ENCODE assay signal across 18 mouse cellular contexts in genomic region chr11:120719841-120720376, GRCm38 (mm10). TPM values are rescaled to one million over a fixed set of nuclear protein-coding genes. Genes with fewer than 3 reads are reported as not detected.
DNase-seq lines count a peak whose midpoint lies in the region; ATAC-seq and TF ChIP-seq lines count a peak whose summit lies in the region.
"Had no signal": no experiment of that assay in that cellular context is flagged by ENCODE, and none has a peak within 500 bp of the region (broad histone marks: within the 10 kb centered on the region; RNA-seq: fewer than 3 reads in every experiment).

No protein-coding gene starts in this region.

- H3K4me1 ChIP-seq in heart, embryonic 10.5 days: peaks cover 29% of the 10 kb centered on the region
- H3K4me1 ChIP-seq in midbrain, embryonic 12.5 days: peaks cover 34% of the 10 kb centered on the region
- H3K4me1 ChIP-seq in midbrain, embryonic 14.5 days (ENCODE audit: control insufficient read depth, insufficient read depth, low read length): peaks cover 15% of the 10 kb centered on the region
- peaks cover 11% of the 10 kb centered on the region for H3K4me1 ChIP-seq in limb, embryonic 14.5 days (ENCODE audit: control insufficient read depth, insufficient read depth, low read length)

- peaks cover 49% of the 10 kb centered on the region for H3K36me3 ChIP-seq in heart, embryonic 10.5 days
- H3K36me3 ChIP-seq in midbrain, embryonic 12.5 days: peaks cover 42% of the 10 kb centered on the region
- H3K36me3 ChIP-seq in midbrain, embryonic 14.5 days (ENCODE audit: control insufficient read depth, insufficient read depth, low read length): peaks cover 37% of the 10 kb centered on the region
- peaks cover 36% of the 10 kb centered on the region for H3K36me3 ChIP-seq in limb, embryonic 14.5 days (ENCODE audit: control insufficient read depth, insufficient read depth, low read length)

- WGBS in heart, embryonic 10.5 days: 91% methylated on average over 13 of the region's 13 CpGs
- WGBS in midbrain, embryonic 12.5 days: 90% methylated on average over 13 of the region's 13 CpGs
- 84% methylated on average over 13 of the region's 13 CpGs for WGBS in midbrain, embryonic 14.5 days
- 91% methylated on average over 13 of the region's 13 CpGs for WGBS in limb, embryonic 14.5 days

- TF ChIP-seq POLR2A in limb, embryonic 14.5 days (IDR thresholded peaks at IDR 0.05; ENCODE audit: borderline replicate concordance, extremely low read depth, insufficient read depth, insufficient read length): no peak

- H3K9ac ChIP-seq in midbrain, embryonic 12.5 days (replicated peaks): no peak overlapping the region; the same call in 1 of the 2 replicates
- H3K9ac ChIP-seq in midbrain, embryonic 14.5 days (replicated peaks; ENCODE audit: low read length): no peak overlapping the region
- H3K9ac ChIP-seq in limb, embryonic 14.5 days (ENCODE audit: low read depth, low read length, severe bottlenecking): no peak overlapping the region
- H3K9ac ChIP-seq: liver, embryonic 13.5 days had no signal

- peak overlapping the region; percentile 13; the same call in 1 of the 2 replicates for H3K4me3 ChIP-seq in heart, embryonic 10.5 days
- no peak overlapping the region for H3K4me3 ChIP-seq in midbrain, embryonic 12.5 days
- no peak overlapping the region for H3K4me3 ChIP-seq in midbrain, embryonic 14.5 days (replicated peaks; ENCODE audit: low read depth, low read length)
- H3K4me3 ChIP-seq in limb, embryonic 14.5 days (replicated peaks; ENCODE audit: low read length): no peak overlapping the region

- H3K4me2 ChIP-seq in midbrain, embryonic 12.5 days (replicated peaks): peak overlapping the region; percentile 87; the same call in 1 of the 2 replicates
- H3K4me2 ChIP-seq in midbrain, embryonic 14.5 days (ENCODE audit: low read length): no peak overlapping the region; the same call in 1 of the 2 replicates
- H3K4me2 ChIP-seq in limb, embryonic 14.5 days (replicated peaks; ENCODE audit: low read depth, low read length, severe bottlenecking): 0 out of 2 replicates have a peak overlapping the region, but pooled peaks have one; percentile 98

- no peak overlapping the region for H3K27ac ChIP-seq in heart, embryonic 10.5 days
- H3K27ac ChIP-seq in midbrain, embryonic 12.5 days (replicated peaks): no peak overlapping the region
- H3K27ac ChIP-seq in midbrain, embryonic 14.5 days (replicated peaks; ENCODE audit: low read depth, low read length): no peak overlapping the region
- no peak overlapping the region for H3K27ac ChIP-seq in limb, embryonic 14.5 days (replicated peaks; ENCODE audit: low read depth, low read length)
- H3K27ac ChIP-seq: liver, embryonic 13.5 days; lung, embryonic 15.5 days; stomach, embryonic 15.5 days had no signal

- intact Hi-C loops in heart, postnatal 14 days (cut with DNase I): loop anchor here (1.0 to 5.0 kb wide), 3 partner anchors 56 to 321 kb away; no protein-coding TSS in a partner anchor

- ATAC-seq in midbrain, embryonic 12.5 days (ENCODE audit: low FRiP score, low read depth): no peak
- no peak for ATAC-seq in midbrain, embryonic 14.5 days (ENCODE audit: low FRiP score, low TSS enrichment)
- no peak for ATAC-seq in limb, embryonic 14.5 days (ENCODE audit: low FRiP score, low read depth)
- ATAC-seq: Patski had no signal

- H3K27me3 ChIP-seq in heart, embryonic 10.5 days (ENCODE audit: insufficient read depth, poor library complexity, severe bottlenecking): peaks cover 66% of the 10 kb centered on the region
- peaks cover 40% of the 10 kb centered on the region for H3K27me3 ChIP-seq in midbrain, embryonic 12.5 days
- H3K27me3 ChIP-seq in midbrain, embryonic 14.5 days (ENCODE audit: control insufficient read depth, insufficient read depth, low read length): no peaks in the 10 kb centered on the region
- H3K27me3 ChIP-seq in limb, embryonic 14.5 days (ENCODE audit: control insufficient read depth, insufficient read depth, low read length): no peaks in the 10 kb centered on the region
- H3K27me3 ChIP-seq: Patski had no signal

- no peaks in the 10 kb centered on the region for H3K9me3 ChIP-seq in heart, embryonic 10.5 days
- no peaks in the 10 kb centered on the region for H3K9me3 ChIP-seq in midbrain, embryonic 12.5 days
- H3K9me3 ChIP-seq in midbrain, embryonic 14.5 days (ENCODE audit: control insufficient read depth, low read length): no peaks in the 10 kb centered on the region
- no peaks in the 10 kb centered on the region for H3K9me3 ChIP-seq in limb, embryonic 14.5 days (ENCODE audit: control insufficient read depth, low read length)
- H3K9me3 ChIP-seq: embryonic facial prominence, embryonic 10.5 days; forebrain, embryonic 13.5 days; liver, embryonic 13.5 days; lung, embryonic 15.5 days; stomach, embryonic 15.5 days had no signal

- peak; percentile 57 for DNase-seq in cerebellum, adult 11-12 months
- DNase-seq in cerebellum, adult 9-10 months: no peak
- no peak for DNase-seq in heart, embryonic 10.5 days (ENCODE audit: low spot score)
- no peak for DNase-seq in heart, postnatal 14 days
- DNase-seq in midbrain, embryonic 14.5 days: no peak
- no peak for DNase-seq in limb, embryonic 14.5 days (ENCODE audit: low spot score)
- no peak for DNase-seq in layer of hippocampus, adult 8-10 months (ENCODE audit: low spot score in 2 of 2)

RNA-seq across cellular contexts. Expression of gene Rac3, which starts 1.4 kb away (rescaled TPM):
- polyA plus RNA-seq in heart, embryonic 10.5 days (2016; fragmentation: Nextera tagmentation; extraction: Ambion mirVana): 6.9 and 13.8 TPM in 2 replicates
- 1 to 10 TPM; 1.3 to 1.6 TPM for total RNA-seq in heart, postnatal 14 days (2021)
- polyA plus RNA-seq in midbrain, embryonic 12.5 days (2016; fragmentation: Nextera tagmentation; extraction: Ambion mirVana): 70.5 and 74.2 TPM in 2 replicates
- polyA plus RNA-seq in midbrain, embryonic 14.5 days (2014; fragmentation: Nextera tagmentation; extraction: Ambion mirVana): 113 and 646 TPM in 2 replicates
- 90.1 and 95.1 TPM in 2 replicates for polyA plus RNA-seq in limb, embryonic 14.5 days (2012; rRNA removed)
- polyA plus RNA-seq in limb, embryonic 14.5 days (2014; fragmentation: Nextera tagmentation; extraction: Ambion mirVana): 14.1 and 18.3 TPM in 2 replicates
- 10 to 100 TPM; 33.5 to 43.1 (median 37.5) TPM for total RNA-seq in layer of hippocampus, adult 8-10 months (2022)
- total RNA-seq: common myeloid progenitor, adult 5-6 weeks had no signal
- polyA plus RNA-seq: CD4-positive, CD25-positive, alpha-beta regulatory T cell, adult 4 months; inflammation-experienced regulatory T-cells, adult 6 months had no signal

RNA-seq across cellular contexts. Expression of gene Lrrc45, which starts 6.2 kb away (rescaled TPM):
- polyA plus RNA-seq in heart, embryonic 10.5 days (2016; fragmentation: Nextera tagmentation; extraction: Ambion mirVana): 31.7 and 43.6 TPM in 2 replicates
- 10 to 100 TPM in 1 of 2 experiments, 1 to 10 TPM in 1; 9.2 to 10.9 TPM for total RNA-seq in heart, postnatal 14 days (2021)
- polyA plus RNA-seq in midbrain, embryonic 12.5 days (2016; fragmentation: Nextera tagmentation; extraction: Ambion mirVana): 74.5 and 75.1 TPM in 2 replicates
- polyA plus RNA-seq in midbrain, embryonic 14.5 days (2014; fragmentation: Nextera tagmentation; extraction: Ambion mirVana): 50.4 and 72.1 TPM in 2 replicates
- 91.3 and 98.3 TPM in 2 replicates for polyA plus RNA-seq in limb, embryonic 14.5 days (2012; rRNA removed)
- 48.1 and 51.7 TPM in 2 replicates for polyA plus RNA-seq in limb, embryonic 14.5 days (2014; fragmentation: Nextera tagmentation; extraction: Ambion mirVana)
- total RNA-seq in layer of hippocampus, adult 8-10 months (2022): 10 to 100 TPM; 51.1 to 67.4 (median 65.7) TPM

RNA-seq across cellular contexts. Expression of gene Cenpx, which starts 6.4 kb away (rescaled TPM):
- 124 and 136 TPM in 2 replicates for polyA plus RNA-seq in heart, embryonic 10.5 days (2016; fragmentation: Nextera tagmentation; extraction: Ambion mirVana)
- total RNA-seq in heart, postnatal 14 days (2021): 10 to 100 TPM; 35.4 to 36.4 TPM
- polyA plus RNA-seq in midbrain, embryonic 12.5 days (2016; fragmentation: Nextera tagmentation; extraction: Ambion mirVana): 120 and 121 TPM in 2 replicates
- polyA plus RNA-seq in midbrain, embryonic 14.5 days (2014; fragmentation: Nextera tagmentation; extraction: Ambion mirVana): 99.1 and 105 TPM in 2 replicates
- polyA plus RNA-seq in limb, embryonic 14.5 days (2012; rRNA removed): 101 and 107 TPM in 2 replicates
- polyA plus RNA-seq in limb, embryonic 14.5 days (2014; fragmentation: Nextera tagmentation; extraction: Ambion mirVana): 159 and 161 TPM in 2 replicates
- total RNA-seq in layer of hippocampus, adult 8-10 months (2022): 10 to 100 TPM; 12.9 to 22.1 (median 17.2) TPM

RNA-seq across cellular contexts. Expression of gene Dcxr, which starts 7.2 kb away (rescaled TPM):
- 8.8 and 10.6 TPM in 2 replicates for polyA plus RNA-seq in heart, embryonic 10.5 days (2016; fragmentation: Nextera tagmentation; extraction: Ambion mirVana)
- total RNA-seq in heart, postnatal 14 days (2021): 1 to 10 TPM; 3.1 to 5.8 TPM
- polyA plus RNA-seq in midbrain, embryonic 12.5 days (2016; fragmentation: Nextera tagmentation; extraction: Ambion mirVana): 11.8 and 14.6 TPM in 2 replicates
- polyA plus RNA-seq in midbrain, embryonic 14.5 days (2014; fragmentation: Nextera tagmentation; extraction: Ambion mirVana): 6.0 and 8.6 TPM in 2 replicates
- polyA plus RNA-seq in limb, embryonic 14.5 days (2012; rRNA removed): 18.5 and 21.4 TPM in 2 replicates
- polyA plus RNA-seq in limb, embryonic 14.5 days (2014; fragmentation: Nextera tagmentation; extraction: Ambion mirVana): 21.8 and 26.2 TPM in 2 replicates
- total RNA-seq in layer of hippocampus, adult 8-10 months (2022): 10 to 100 TPM in 3 of 4 experiments, 1 to 10 TPM in 1; 8.7 to 21.6 (median 14.5) TPM

RNA-seq across cellular contexts. Expression of gene Cbr2, which starts 12.0 kb away (rescaled TPM):
- 1.1 and 1.3 TPM in 2 replicates for polyA plus RNA-seq in heart, embryonic 10.5 days (2016; fragmentation: Nextera tagmentation; extraction: Ambion mirVana)
- 10 to 100 TPM; 18.6 to 53.1 TPM for total RNA-seq in heart, postnatal 14 days (2021)
- 2.0 and 2.3 TPM in 2 replicates for polyA plus RNA-seq in midbrain, embryonic 12.5 days (2016; fragmentation: Nextera tagmentation; extraction: Ambion mirVana)
- polyA plus RNA-seq in midbrain, embryonic 14.5 days (2014; fragmentation: Nextera tagmentation; extraction: Ambion mirVana): 0.51 TPM in 1 of 2 replicates, not detected in the other
- polyA plus RNA-seq in limb, embryonic 14.5 days (2012; rRNA removed): 11.9 and 19.6 TPM in 2 replicates
- polyA plus RNA-seq in limb, embryonic 14.5 days (2014; fragmentation: Nextera tagmentation; extraction: Ambion mirVana): 7.3 and 10.8 TPM in 2 replicates
- 1 to 10 TPM; 1.6 to 3.7 (median 2.5) TPM for total RNA-seq in layer of hippocampus, adult 8-10 months (2022)
- total RNA-seq: common myeloid progenitor, adult 5-6 weeks; ES-E14 had no signal
- polyA plus RNA-seq: CD4-positive, CD25-positive, alpha-beta regulatory T cell, adult 4 months; forebrain, embryonic 13.5 days; inflammation-experienced regulatory T-cells, adult 6 months had no signal
